Mouse (Mus musculus) G1E (cell line): ENCODE data around the gene Maml2.

Experiments used
- CTCF ChIP-seq: IDR thresholded peaks from 2 replicates; pipeline ENCODE4 v1.5.1; 2012; ENCODE audit warnings: low read depth, low read length, inconsistent platforms, mixed read lengths
- TAL1 ChIP-seq: conservative IDR thresholded peaks from 2 replicates; pipeline ENCODE4 v1.6.1; 2012; ENCODE audit warnings: low read depth, low read length, inconsistent platforms, mixed read lengths

- no peak for TF ChIP-seq CTCF
- no peak for TF ChIP-seq TAL1
Observed at GRCm38 (mm10) chr9:13457774-13458173, 160.0 kb downstream of the Maml2 start.
